Mouse (Mus musculus) megakaryocyte, adult 5-6 weeks (primary cell): ENCODE data around the gene Fam185a. TPM values are rescaled to one million over a fixed set of nuclear protein-coding genes. Genes with fewer than 3 reads are reported as not detected.

Experiments
- ATAC-seq: 2 replicates; pipeline ENCODE4 v1.8.0; 2016; ENCODE audit warnings: mild to moderate bottlenecking, inconsistent platforms; ENCODE audit not compliant: poor library complexity, severe bottlenecking
- total RNA-seq, 2 experiments: library from RNA; stranded (forward) in 1 of 2; stranded (reverse) in 1 of 2; fragments of 153-499, 151-499 nt in 1 of 2; fragments of 221-1000, 200-1000 nt in 1 of 2; gene quantifications; 2 replicates each; pipeline versions ENCODE4 v1.2.3 to v1.2.4; 2015 to 2017

Fam185a gene
- total RNA-seq (2015), result 1.1 and 1.5 TPM in 2 replicates
- total RNA-seq (2017), result 2.4 and 6.1 TPM in 2 replicates

DNA sequence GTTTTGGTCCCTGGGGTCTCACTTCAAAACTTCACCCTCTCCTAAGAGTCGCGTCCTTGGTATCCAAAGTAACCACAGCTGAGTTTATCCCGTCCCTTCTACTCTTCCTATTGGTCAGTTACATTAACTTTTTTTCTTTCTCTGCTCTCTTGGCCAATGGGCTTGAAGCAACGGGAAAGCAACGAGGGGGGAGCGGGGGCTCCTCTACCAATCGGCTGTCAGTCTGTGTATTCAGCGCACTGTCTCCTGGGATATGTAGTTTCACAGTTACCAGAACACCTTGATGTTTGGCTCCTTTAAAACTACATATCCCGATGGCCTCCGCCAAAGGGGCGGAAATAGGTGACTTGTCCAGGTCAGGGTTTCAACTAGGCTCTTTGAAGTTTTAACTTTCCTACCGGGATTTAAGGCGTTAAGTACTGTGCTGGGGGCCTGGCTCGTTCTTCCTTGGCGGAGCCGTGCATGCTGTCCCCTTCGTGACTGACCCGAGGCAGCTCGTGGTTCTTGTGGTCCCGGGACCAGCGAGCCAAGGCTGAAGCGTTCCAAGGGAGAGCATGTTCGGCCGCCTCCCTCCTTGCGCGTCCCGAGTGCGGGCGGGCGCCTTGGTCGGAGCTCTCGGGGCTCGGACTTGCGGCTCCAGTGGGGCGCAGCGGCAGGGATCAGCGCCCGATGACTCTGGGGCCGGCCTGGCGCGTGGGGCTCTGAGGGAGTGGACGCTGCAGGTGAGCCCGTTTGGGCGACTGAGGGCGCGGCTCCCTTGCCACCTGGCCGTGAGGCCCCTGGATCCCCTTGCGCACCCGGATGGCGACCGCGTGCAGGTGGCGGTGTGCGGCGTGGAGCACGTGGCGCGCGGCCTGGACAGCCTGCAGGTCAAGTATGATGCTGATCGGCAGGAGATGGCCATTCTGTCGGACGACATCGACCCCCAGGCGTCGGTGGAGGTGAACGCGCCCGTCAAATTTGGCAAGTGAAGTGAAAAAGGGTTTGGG lies at the start of gene Fam185a, which contains the start of gene Ccdc146:
TSS of gene Fam185a (plus strand) at position 345 of the 989 bp plus-strand sequence.
TSS of gene Ccdc146 (minus strand) at position 64 of the 989 bp plus-strand sequence.
- ATAC-seq, result peak; percentile 100

GRCm38 (mm10) chr5:21376935-21377334 lies 47.8 kb upstream of the Fam185a start:
- no peak for ATAC-seq

DNA sequence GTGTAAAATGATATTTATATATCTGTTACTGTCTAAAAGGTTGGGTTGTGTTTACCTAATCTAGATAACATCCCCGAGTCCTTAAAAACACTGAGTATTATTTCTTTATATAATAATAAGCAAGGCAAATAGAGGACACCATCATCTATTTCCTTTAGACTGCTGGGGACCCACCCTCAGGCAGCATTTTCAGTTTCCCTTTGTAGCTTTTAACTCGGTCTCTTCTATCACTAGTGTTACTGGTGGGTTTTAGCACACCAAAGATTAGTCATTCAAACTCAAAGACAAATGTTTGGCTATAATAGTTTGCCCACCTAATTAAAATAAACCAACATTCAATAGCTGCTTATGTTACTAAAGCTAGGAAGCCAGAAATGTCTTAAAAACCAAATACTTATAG lies 46.4 kb upstream of the Fam185a start:
- no peak for ATAC-seq

DNA sequence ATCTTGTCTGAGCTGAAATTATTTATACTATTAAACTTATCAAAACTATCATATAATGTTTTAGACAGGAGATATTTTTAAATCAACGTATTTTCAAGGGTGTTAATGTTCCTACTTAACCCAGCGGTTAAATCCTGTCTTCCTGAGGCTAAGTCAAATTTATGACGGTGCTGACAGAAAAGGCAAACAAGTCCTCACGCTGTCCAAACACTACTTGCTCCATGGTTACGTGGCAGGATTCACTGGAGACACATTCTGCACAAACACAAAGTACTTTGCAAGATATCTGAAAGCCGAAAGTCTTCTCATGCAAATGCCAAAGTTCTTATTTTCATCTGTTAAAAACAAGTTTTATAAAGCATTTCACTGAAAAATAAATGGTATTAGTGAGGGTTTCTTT lies 42.8 kb upstream of the Fam185a start:
- no peak for ATAC-seq

- ATAC-seq, result no peak
These were observed 42.1 kb upstream of the Fam185a start for GRCm38 (mm10) chr5:21382678-21383077.

DNA sequence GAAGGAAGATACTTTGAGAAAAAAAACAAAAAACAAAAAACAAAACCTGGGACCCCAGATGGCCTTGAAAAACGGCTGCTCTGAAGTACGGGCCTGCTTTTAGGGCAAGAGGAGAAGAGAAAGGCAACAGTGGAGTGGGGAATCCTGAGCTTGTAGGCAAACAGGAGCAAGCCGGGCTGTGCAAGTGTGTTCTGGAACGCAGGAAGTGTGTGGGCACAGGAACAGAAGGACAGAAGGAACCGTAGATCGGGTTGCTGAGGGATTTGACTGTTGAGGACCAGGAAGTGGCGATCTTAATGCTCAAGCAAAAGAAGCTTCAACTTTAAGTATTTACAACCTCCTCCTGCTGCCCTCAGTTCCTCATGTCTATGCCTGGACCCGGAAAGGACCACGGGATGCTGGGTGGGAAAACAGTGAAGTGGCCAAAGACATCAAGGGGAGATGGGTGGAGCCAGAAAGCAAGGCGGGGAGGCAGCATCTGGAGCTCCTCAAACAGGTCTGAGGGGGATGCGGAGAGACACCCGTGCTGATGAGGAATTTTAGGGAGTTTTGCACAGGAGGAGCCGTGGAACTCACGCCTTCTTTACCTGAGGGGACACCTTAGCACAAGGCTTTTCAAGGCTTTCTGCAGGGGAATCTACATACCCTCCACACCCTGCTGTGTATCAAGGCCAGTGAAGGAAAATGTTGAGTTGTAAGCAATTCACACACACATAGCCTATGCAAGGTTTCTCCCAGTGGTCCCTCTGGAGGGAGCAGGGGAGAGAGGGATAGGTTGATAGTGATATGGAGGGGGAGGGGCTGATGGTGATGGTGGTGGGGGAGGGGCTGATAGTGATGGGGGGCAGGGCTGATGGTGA lies 41.1 kb upstream of the Fam185a start:
- 0 out of 2 replicates have a peak, but pooled peaks have one; percentile 13 for ATAC-seq

DNA sequence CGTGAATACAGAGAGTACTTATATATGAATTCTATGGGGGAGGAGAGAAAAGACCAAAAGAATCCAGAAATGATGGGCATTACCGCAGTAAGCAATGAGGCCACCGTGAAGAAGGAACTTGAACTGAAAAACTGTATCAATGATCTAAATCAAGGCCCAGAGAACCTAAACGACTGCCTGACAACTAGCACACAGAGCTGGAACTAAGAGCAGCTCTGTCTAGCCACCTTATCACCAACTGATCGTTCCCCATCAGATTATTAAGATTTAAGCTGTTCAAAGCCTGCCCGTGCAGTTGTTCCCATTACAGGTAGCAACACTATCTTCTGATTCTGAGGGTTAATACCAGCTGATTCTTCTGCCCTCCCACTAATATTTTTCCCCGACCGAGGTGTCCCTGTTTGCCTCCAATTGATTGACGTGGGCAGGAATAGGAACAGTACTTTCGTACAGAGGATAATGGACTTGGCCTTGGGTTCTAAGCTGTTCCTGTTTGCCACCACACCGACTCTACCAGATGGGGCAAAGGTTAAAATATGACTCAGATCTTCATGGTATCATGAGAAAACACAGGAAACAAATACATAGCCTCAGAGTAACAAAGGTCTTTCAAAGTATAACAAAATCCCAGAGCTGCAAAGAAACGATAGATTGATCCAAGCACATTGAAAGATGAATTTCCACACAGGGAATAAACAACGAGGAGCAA lies 40.4 kb upstream of the Fam185a start:
- no peak for ATAC-seq

DNA sequence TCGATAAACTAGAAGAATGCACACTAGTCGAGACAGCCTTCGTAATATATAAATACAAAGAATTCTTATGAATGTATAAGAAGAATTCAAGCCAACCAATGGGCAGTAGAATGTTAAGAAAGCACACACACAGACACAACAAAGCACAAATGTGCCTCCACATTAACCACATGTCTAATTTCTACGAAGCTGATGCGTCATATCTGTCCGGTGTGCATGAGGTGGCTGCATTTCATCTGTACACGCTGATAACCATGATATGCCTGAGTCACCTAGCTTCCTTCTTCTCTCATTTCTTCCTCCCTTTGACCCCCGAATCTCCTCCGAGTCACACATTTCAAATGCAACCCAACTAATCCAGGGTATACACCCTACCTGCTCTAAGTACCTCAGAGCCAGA lies 39.8 kb upstream of the Fam185a start:
- peak; percentile 56 for ATAC-seq

DNA sequence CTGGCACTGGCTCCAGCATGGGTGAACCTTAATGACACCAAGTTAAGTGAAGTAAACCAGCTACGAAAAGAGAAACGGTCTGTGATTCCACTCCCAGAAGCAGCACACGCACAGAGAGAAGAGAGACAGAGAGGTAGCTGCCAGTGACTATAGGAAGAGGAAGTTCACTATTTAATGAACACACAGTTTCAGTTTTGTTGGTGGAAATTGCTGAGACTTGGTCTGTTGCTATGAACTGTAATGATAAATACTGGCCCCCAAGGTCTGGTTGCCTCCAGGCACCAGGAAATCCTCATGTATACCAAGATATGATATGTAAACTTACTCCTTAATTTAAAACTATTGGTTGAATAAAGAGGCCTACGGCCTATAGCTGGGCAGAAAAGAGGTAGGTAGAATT lies 38.3 kb upstream of the Fam185a start:
- peak; percentile 83 for ATAC-seq

DNA sequence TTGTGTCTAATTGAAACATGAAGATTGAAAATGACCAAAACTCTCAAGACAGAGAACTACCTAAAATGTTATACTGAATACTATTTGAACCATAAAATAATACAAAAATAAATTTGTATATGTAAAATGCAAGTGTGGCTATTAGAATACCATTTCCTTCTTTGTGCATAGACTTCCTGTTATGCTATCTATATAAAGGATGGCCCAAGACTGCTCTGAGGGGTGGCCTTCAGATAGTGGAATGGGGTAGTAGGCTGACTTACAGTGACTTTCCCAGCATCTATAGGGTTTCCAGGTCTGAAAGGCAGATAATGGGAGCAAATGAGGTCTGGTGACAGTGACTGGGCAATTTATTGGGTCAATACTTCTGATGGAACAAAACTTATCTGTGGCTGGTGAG lies 37.4 kb upstream of the Fam185a start:
- peak; percentile 39; the same call in 1 of the 2 replicates for ATAC-seq

- ATAC-seq, result no peak
These were observed 35.9 kb upstream of the Fam185a start for GRCm38 (mm10) chr5:21388855-21389254.

- ATAC-seq, result no peak
These were observed 33.0 kb upstream of the Fam185a start for GRCm38 (mm10) chr5:21391616-21392384.

- no peak for ATAC-seq
These were observed 30.2 kb upstream of the Fam185a start for GRCm38 (mm10) chr5:21394562-21394961.

DNA sequence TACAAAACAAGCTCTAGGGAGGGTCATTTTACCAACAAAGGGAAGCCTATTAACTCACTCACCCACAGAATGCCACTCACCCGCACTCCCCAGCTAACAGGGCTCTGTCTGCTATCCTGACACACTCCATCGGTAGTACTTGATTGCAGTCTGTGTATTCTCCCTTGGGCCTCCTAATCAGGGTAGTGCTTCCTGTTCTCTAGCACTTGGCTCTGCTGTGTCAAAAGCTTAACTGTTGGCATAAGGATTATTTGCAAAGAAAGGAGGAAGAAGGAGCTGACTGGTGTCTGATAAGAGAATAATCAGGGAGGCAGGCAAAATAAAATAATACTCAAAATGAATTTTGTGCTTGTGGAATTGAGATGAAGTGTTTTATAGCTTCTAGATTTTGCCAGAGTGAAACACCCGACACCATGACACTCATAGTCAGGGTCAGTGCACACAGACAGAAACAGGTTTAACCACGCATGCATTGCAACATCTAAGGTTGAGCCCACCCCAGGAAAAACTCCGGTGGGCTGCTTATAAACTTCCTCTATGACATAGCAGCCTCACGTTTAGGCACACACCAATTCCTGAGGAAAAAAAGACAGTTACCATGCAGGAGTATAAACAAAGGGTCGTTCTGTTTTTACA lies 29.4 kb upstream of the Fam185a start:
- ATAC-seq, result peak; percentile 59

- peak; percentile 91 for ATAC-seq
These were observed 13.5 kb upstream of the Fam185a start for GRCm38 (mm10) chr5:21411261-21411666.

- peak; percentile 72 for ATAC-seq
These were observed 12.7 kb upstream of the Fam185a start for GRCm38 (mm10) chr5:21412056-21412455.

GRCm38 (mm10) chr5:21413322-21413721 lies 11.4 kb upstream of the Fam185a start:
- ATAC-seq, result no peak

- no peak for ATAC-seq
These were observed 10.5 kb upstream of the Fam185a start for GRCm38 (mm10) chr5:21414116-21414820.

DNA sequence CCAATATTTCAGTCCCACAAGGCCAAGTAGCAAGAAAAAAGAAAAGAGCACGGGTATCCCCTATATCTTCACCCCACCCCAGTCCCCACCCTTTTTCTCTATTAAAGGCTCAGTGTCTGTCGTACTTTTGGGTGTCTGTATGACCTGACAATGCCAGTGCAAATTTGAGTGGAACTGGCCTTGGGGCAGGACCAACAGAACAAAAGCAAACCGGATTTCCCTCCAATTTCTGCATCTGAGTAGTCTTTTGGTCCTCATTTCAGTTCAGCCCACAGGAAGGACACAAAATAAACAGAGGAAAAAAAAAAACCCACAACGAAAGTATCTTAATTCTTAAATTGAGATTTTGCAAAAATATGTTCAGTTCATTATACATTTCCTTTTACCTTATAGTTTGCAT lies 6.1 kb upstream of the Fam185a start:
- no peak for ATAC-seq
